Mouse (Mus musculus): ENCODE measurements at regions not wholly inside any gene's neighbourhood (a gene's known extent, or its start where the extent isn't known, plus 50 kb on each side); places are given as distances from the start of the nearest gene placed in this dataset.

- no peak for DNase-seq
Observed at GRCm38 (mm10) chr7:72504268-72504667, 197.9 kb upstream of the Mctp2 start.

DNA sequence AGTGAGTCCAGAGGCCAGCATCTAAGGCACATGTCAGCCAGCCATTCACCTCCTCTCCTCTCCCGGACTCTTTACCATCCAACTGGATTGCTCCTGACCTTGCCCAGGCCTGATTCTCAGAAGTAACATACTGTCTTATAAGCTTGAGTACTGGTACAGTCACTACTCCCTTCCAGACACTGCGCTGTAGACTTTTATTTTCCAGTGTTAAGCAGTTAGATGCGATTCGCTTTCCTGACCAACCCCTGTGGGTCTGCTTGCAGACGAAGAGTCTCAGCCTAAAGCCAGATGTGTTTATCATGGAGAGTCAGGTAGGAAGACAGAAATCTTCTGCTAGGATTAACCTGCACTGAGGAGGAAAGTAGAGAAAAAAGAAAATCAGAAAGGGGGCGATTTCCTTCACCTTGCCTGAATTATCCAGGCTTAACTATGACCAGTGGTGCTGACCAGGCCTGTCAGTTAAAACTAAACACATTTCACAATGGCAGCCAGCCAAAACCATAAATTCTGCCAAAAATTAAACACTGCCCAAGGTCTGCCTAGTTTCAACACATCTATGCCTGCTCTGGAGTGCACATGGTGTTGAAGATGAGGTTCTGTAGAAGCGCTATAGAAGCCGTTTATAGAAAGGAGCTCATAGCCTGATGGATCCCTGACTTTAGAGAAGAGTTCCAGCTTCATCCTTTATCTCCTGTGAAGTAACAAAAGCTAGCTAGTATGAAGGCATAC, 199.5 kb upstream of the Mctp2 start:
- DNase-seq: no peak

DNA sequence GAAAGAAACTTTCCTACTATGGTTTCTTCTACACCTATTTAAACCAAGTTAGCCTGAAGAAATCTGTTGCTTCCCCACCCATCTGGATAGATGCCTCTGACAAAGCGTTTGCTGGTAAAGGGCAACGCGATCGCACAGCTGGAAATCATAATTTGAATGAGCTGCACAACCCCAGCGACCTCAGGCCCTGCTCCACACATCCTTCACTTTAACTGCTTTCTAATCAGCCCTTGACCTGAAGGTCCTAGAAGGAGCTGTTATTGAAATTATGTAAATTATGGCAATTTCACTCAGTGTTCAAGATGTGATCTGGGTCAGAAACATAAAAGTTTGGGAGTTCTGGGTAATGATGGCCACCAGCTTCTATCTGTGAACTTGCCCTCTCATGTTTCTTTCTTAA, 201.5 kb upstream of the Mctp2 start:
- DNase-seq: no peak

GRCm38 (mm10) chr7:72510116-72510515, 203.7 kb upstream of the Mctp2 start:
- no peak for DNase-seq

- no peak for DNase-seq
Observed at GRCm38 (mm10) chr7:72513446-72513845, 207.0 kb upstream of the Mctp2 start.

DNA sequence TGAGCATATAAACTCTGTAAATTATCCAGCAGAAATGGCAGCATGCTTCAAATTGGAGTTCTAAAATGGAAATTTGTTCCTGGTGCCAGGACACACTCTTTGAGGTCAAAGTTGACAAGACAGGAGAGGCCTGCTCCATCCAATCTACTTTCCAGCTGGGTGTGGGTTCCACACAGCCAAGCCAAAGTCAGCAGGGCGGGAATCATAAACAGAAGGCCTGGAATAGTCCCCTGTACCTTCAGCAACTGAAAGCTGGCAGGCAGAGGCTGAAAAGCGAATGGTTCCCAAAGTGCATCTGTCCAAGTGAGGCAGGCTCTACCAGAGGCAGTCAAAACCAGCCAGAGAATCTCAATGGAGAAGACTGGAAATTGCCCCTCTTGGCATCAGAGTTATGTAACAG, 208.4 kb upstream of the Mctp2 start:
- DNase-seq: no peak

GRCm38 (mm10) chr7:72518421-72518972, 212.1 kb upstream of the Mctp2 start:
- DNase-seq: no peak

DNA sequence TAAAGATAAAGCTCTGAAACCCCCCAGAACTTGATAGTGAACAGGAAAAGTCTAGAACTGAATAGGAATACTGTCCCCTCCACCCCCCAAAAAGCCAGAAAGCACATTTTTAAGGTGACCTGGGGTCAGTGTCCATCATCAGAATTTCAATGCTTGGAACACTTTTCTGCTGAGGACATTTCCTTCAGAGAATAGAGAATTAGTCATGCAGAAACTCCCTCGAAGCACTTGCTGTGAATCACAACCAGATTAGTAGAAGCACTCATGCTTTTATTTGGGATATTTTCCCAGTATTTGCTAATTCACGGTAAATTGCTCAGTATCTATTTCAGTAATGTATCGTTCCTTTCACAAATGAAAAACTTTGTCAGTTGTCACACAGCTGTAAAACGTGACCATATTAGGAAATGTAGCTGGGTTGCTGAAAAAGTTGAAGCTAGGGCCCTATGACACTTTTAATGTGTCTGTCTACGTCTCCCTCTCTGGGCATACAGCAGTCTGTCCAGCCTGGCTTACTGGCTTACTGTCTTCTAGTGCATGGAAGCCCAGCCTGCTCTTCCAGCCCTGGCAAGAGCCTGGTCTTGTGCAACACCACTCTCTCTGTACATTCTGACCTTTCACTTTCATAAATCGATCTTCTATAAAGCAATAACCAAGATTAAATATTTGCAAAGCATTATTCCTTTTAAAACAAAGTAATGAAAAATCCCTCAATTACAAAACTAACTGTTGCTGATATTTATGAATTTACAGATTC, 213.1 kb upstream of the Mctp2 start:
- no peak for DNase-seq

GRCm38 (mm10) chr7:72528873-72529272, 222.5 kb upstream of the Mctp2 start:
- DNase-seq: no peak

- no peak for DNase-seq
Observed at GRCm38 (mm10) chr7:72538288-72538687, 231.9 kb upstream of the Mctp2 start.

DNA sequence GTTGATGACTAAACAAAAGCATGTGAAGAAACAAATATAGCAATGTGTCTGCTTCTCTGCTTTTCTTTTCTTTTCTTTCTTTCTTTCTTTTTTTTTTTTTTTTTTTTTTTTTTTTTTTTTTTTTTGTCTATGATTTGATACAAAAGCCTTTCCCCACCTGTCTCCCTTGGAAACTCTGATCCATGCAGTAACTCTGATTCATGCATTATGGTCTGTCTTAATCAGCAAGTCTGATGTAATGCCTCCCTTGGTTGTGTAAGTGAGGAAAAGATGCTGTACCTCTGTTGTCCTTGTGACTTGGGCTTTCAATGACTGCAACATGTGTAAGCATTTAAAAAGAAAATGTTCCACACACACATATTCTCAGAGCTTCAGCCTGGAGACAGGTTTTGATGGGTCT, 233.5 kb upstream of the Mctp2 start:
- no peak for DNase-seq

DNA sequence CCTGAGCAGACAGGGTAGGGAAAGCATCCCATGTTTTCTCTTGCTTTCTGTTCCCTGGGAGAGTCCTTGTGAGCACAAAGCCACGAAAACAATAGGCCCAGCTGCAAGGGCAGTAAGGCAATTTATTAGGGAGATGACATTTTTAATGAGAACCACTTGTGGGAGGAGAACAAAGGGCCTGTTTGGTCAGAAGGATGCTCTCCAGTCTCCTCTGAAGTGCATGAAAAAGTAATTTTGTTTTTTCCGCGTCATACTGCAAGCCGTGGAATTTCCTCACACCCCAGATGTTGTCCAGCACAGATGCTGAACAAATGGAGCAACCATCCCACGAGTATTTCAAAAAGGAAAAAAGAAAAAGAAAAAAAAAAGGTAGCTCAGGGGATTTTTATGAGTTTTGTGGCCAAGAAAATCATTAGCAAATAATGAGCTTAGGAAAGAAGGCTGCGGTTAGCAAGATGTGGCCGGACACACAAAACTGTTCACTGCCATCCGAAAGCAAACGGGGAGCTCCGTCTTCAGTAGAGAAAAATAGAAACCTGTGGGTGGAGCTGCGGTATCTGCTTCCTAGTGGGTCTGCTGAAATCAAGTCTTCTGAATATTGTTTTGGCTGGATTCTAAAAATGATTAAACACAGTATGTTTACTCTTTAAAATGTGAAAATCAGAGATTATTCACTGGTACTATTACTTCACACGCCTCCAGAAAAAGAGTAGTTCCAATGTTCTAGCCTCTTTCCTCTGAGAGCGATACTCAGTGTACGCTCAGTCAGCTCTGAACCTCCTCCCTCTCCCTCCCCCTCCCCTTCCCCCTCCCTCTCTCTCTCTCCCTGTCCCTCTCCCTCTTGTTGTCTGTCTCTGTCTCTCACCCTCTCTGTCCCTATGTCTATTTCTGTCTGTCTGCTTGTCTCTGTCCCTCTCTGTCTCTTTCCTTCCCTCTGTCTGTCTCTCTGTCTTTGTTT, 235.4 kb upstream of the Mctp2 start:
- no peak for DNase-seq

DNA sequence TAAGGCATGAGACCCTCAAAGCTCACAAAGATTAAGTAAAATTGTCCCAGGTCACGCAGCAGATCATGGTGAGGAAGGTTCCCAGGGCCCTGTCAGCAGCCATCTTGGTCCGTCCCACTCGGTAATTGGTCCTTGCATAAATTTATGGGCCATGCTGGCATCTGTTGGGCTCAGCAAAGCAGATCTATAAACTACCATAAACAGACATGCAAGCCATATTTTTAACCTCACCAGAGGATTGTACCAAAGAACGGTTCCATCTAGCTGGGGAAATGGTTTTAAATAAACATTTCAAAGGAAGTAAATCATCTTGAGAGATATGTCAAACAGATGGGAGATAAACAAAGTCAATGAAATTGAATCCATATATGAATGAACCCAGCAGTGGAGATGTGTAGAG, 237.1 kb upstream of the Mctp2 start:
- no peak for DNase-seq

- no peak for DNase-seq
Observed at GRCm38 (mm10) chr7:72543946-72544345, 237.5 kb upstream of the Mctp2 start.

DNA sequence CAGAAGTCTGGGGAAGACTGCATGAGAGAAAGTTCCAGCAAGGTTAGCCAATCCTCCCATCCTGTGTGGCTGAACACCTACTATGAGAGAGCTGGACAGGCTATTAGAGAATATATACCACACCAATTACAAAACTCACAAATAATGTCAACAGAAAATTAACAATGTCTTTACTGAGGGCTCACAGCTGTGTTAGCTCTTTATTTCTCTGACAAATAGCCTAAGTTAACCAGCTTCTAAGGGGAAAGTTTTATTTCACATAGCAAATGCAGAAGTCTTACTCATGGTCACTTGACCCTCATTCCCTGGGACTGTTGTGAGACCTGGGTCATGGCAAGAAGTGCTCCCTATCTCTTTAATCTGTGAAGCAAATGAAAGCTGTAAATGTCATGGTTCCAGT, 261.0 kb upstream of the Mctp2 start:
- DNase-seq: no peak

DNA sequence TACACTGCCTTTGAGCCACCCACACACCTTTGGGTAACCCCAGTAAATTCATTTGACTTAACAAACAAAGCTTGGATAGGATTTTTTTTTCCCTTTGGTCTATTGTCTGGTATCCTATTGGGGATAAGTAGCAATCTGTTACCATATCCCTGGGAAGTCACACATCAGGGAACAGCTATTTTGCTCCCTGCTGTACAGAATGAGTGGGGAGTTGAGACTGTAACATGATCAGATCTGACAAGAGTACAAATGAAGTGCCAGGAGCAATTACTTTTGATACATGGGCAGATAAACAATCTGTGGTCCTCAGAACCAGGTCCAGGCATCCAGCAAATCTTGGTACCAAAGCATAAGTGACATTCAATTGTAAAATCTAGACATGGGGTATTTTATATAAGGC, 262.8 kb upstream of the Mctp2 start:
- no peak for DNase-seq

DNA sequence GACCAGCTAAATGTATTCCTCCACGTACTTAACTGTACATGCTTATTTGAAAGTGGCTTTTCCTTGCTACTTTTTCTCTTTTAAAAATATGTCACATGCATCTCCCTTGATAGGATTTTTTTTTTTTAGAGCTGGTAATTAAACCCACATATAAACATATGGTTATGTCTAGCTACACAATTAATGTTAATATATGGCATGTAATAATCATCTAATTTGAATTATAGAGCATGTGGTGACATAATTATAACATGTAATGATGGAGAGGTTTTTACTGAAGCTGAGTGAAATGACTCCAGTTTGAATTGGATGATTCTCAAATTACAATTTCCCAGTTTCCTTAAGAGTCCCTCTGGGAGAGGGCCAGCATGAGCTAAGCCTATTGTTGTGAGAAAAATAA, 267.9 kb upstream of the Mctp2 start:
- DNase-seq: no peak

DNA sequence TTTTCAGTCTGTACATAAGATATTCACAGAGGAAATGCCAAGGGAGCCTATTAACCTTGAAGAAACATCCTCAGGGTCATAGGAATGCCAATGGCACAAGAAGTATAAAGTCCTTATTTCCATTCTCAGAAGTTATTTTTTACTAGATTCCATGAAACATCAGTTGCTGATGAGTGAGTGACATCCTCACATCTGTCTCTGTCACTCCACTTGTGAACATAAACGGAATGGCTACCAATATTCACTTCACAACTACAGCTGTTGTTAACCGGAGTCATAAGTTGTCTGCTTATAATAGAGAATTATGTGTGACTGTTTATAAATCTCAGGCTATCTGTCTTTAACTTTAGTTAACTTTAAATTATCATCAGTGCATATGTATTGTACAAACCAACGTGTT, 278.0 kb upstream of the Mctp2 start:
- DNase-seq: no peak

DNA sequence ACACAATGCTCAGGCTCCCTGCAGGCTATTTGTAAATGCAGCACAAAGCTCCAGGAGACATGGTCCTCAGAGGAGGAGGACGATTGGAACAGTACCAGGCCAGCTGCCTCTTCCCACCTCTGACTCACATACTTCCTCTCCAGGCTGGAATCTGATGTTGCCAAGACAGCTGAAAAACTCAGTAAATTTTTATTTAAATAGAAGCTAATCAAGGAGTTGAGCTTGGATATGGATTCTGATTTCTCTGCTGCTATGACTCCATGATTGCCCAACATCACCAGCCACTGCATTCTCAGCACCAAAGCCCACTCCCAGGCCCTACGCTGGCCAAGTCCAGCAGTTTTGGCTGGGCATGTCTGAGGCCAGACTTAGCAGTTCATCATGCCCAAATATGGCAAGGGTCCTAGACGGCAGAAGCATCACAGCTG, 282.8 kb upstream of the Mctp2 start:
- no peak for DNase-seq

DNA sequence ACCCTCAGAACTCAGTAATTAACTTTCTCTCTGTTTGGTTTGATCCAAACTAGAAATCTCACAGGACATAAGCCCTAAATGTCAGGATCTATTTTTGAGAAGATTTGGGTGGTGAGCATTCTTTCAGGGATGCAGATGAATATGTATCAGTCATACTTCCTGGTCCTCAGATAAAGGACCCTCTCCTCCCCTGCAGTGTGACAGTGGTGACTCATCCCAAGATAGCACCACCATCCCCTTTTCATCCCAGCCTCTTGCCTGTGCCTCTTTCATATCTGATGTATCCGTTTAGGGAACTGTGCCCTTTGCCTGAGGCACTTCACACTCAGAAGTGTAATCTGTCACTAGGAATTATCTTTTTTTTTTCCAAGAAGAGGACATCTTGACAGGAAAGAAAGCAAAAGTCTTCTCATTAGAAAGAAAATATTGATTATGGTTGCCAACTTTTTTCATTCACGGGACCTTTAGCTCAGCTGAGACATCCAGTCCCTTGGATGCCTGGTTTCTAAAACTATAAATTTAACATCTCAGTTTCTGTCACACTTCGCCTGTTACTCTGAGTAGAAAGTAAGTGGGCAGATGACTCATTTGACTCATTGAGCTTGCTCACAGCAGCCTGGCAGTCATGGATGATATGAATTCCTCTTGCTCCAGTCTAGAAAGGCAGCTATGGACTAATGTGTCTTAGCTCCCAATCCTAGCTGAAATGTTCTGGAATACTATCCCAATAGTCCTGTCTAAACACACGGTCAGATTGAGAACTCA, 284.1 kb upstream of the Mctp2 start:
- no peak for DNase-seq

- no peak for DNase-seq
Observed at GRCm38 (mm10) chr7:72592110-72592509, 285.7 kb upstream of the Mctp2 start.

GRCm38 (mm10) chr7:72592649-72593048, 286.2 kb upstream of the Mctp2 start:
- DNase-seq: no peak
